Mouse (Mus musculus) cerebellum, postnatal 25 days (tissue): Measurements from ENCODE around the gene Rassf6.
A peak's percentile ranks its signal among the peaks of the same experiment; 100 is the strongest.

Experiments used
- DNase-seq, 2 experiments: peaks; one replicate each; pipeline ENCODE4 v3.0.0; 2021; ENCODE audit warnings: mixed read lengths in 2 of 2

Gene Rassf6

GRCm38 (mm10) chr5:90640286-90641217 lies at the start of gene Rassf6:
Gene Rassf6, minus strand, starts transcription at chr5:90640657.
- peak; percentile 48 to 59 for DNase-seq

GRCm38 (mm10) chr5:90689426-90690128 lies 49.1 kb upstream of the Rassf6 start:
- no peak for DNase-seq

- DNase-seq = no peak
Observed at GRCm38 (mm10) chr5:90687913-90688312, 47.5 kb upstream of the Rassf6 start.

- no peak for DNase-seq
Observed at GRCm38 (mm10) chr5:90684994-90685393, 44.5 kb upstream of the Rassf6 start.

GRCm38 (mm10) chr5:90681842-90682241 lies 41.4 kb upstream of the Rassf6 start:
- DNase-seq = no peak

- no peak for DNase-seq
Observed at GRCm38 (mm10) chr5:90677560-90677959, 37.1 kb upstream of the Rassf6 start.

GRCm38 (mm10) chr5:90661852-90662251 lies 21.4 kb upstream of the Rassf6 start:
- no peak for DNase-seq

- DNase-seq = peak; percentile 41 to 59
Observed at GRCm38 (mm10) chr5:90661436-90661835, 21.0 kb upstream of the Rassf6 start.

- DNase-seq = no peak
Observed at GRCm38 (mm10) chr5:90660411-90660810, 20.0 kb upstream of the Rassf6 start.

- DNase-seq = no peak
Observed at GRCm38 (mm10) chr5:90656681-90657080, 16.2 kb upstream of the Rassf6 start.

GRCm38 (mm10) chr5:90655891-90656290 lies 15.4 kb upstream of the Rassf6 start:
- no peak for DNase-seq

GRCm38 (mm10) chr5:90654798-90655197 lies 14.3 kb upstream of the Rassf6 start:
- DNase-seq = no peak

GRCm38 (mm10) chr5:90652724-90653123 lies 12.3 kb upstream of the Rassf6 start:
- DNase-seq = peak; percentile 43 to 64

- DNase-seq = no peak
Observed at GRCm38 (mm10) chr5:90650466-90651150, 10.2 kb upstream of the Rassf6 start.

GRCm38 (mm10) chr5:90647473-90647872 lies 7.0 kb upstream of the Rassf6 start:
- peak in 1 of 2 experiments; percentile 20 for DNase-seq

GRCm38 (mm10) chr5:90646398-90646797 lies 5.9 kb upstream of the Rassf6 start:
- DNase-seq = no peak

- no peak for DNase-seq
Observed at GRCm38 (mm10) chr5:90645579-90645978, 5.1 kb upstream of the Rassf6 start.

- DNase-seq = no peak
Observed at GRCm38 (mm10) chr5:90641218-90641610, 757 bp upstream of the Rassf6 start.

GRCm38 (mm10) chr5:90634885-90635284 lies 5.6 kb downstream of the Rassf6 start:
- no peak for DNase-seq

GRCm38 (mm10) chr5:90628530-90628929 lies 11.9 kb downstream of the Rassf6 start:
- DNase-seq = no peak

GRCm38 (mm10) chr5:90628011-90628410 lies 12.4 kb downstream of the Rassf6 start:
- no peak for DNase-seq

- no peak for DNase-seq
Observed at GRCm38 (mm10) chr5:90627423-90627822, 13.0 kb downstream of the Rassf6 start.

- no peak for DNase-seq
Observed at GRCm38 (mm10) chr5:90624708-90625425, 15.6 kb downstream of the Rassf6 start.
